Mouse (Mus musculus) CD4-positive, CD25-positive, alpha-beta regulatory T cell (primary cell): Measurements from ENCODE around the gene Mfap1a. TPM values are rescaled to one million over a fixed set of nuclear protein-coding genes. Genes with fewer than 3 reads are reported as not detected.

Experiments
- polyA plus RNA-seq: library from polyadenylated mRNA; unstranded; fragments of 100-300 nt; shearing (Covaris generic); gene quantifications from one replicate; pipeline ENCODE4 v1.2.1, GENCODE M21; 2017

Gene Mfap1a
- polyA plus RNA-seq = 31.2 TPM

GRCm38 (mm10) chr2:121505942-121506882 is at the start of gene Mfap1a, which contains the start of gene Wdr76:
Gene Mfap1a (minus strand): TSS chr2:121506665.
Gene Wdr76 (plus strand): TSS chr2:121506723.

GRCm38 (mm10) chr2:121473301-121474179 is 32.9 kb downstream of the Mfap1a start, which contains the start of gene Mfap1b:
Gene Mfap1b (minus strand): TSS chr2:121474067.

GRCm38 (mm10) chr2:121456692-121457642 is 49.5 kb downstream of the Mfap1a start, which contains the start of gene Serinc4:
Gene Serinc4 (minus strand): TSS chr2:121456781.

GRCm38 (mm10) chr2:121452990-121453389 is 53.5 kb downstream of the Mfap1a start, which contains the start of gene Hypk:
Gene Hypk (plus strand): TSS chr2:121453290.

GRCm38 (mm10) chr2:121448739-121449535 is 57.5 kb downstream of the Mfap1a start, which contains the start of gene Serf2:
Gene Serf2 (plus strand): TSS chr2:121449195.

GRCm38 (mm10) chr2:121444178-121444577 is 62.3 kb downstream of the Mfap1a start, which contains the start of gene Ell3:
Gene Ell3 (minus strand): TSS chr2:121444278.

Other genes with a start within 250 kb of the Mfap1a start
- gene Trp53bp1, start 235.3 kb downstream of the Mfap1a start, polyA plus RNA-seq = 49.5 TPM
- not detected for gene Map1a, start 217.1 kb downstream of the Mfap1a start, polyA plus RNA-seq
- 10.8 TPM for gene Ppip5k1, start 151.3 kb downstream of the Mfap1a start, polyA plus RNA-seq
- gene Ckmt1, start 149.0 kb downstream of the Mfap1a start, polyA plus RNA-seq = not detected
- gene Strc, start 119.5 kb downstream of the Mfap1a start, polyA plus RNA-seq = 0.13 TPM
- 673 TPM for gene Pdia3, start 92.9 kb downstream of the Mfap1a start, polyA plus RNA-seq
- gene Catsper2, start 92.9 kb downstream of the Mfap1a start, polyA plus RNA-seq = 3.7 TPM
- gene Ell3, start 62.4 kb downstream of the Mfap1a start, polyA plus RNA-seq = 0.77 TPM
- 459 TPM for gene Serf2, start 57.5 kb downstream of the Mfap1a start, polyA plus RNA-seq
- gene Hypk, start 53.4 kb downstream of the Mfap1a start, polyA plus RNA-seq = 180 TPM
- 0.18 TPM for gene Serinc4, start 49.9 kb downstream of the Mfap1a start, polyA plus RNA-seq
- 82.7 TPM for gene Mfap1b, start 32.6 kb downstream of the Mfap1a start, polyA plus RNA-seq
- gene Wdr76, start 58 bp upstream of the Mfap1a start, polyA plus RNA-seq = 6.4 TPM